Mouse (Mus musculus): ENCODE results near the gene Tnip2. TPM values are rescaled to one million over a fixed set of nuclear protein-coding genes. Genes with fewer than 3 reads are reported as not detected.

Tnip2 gene
- 17.0 and 17.7 TPM in 2 replicates for total RNA-seq (2012; rRNA removed)

DNA sequence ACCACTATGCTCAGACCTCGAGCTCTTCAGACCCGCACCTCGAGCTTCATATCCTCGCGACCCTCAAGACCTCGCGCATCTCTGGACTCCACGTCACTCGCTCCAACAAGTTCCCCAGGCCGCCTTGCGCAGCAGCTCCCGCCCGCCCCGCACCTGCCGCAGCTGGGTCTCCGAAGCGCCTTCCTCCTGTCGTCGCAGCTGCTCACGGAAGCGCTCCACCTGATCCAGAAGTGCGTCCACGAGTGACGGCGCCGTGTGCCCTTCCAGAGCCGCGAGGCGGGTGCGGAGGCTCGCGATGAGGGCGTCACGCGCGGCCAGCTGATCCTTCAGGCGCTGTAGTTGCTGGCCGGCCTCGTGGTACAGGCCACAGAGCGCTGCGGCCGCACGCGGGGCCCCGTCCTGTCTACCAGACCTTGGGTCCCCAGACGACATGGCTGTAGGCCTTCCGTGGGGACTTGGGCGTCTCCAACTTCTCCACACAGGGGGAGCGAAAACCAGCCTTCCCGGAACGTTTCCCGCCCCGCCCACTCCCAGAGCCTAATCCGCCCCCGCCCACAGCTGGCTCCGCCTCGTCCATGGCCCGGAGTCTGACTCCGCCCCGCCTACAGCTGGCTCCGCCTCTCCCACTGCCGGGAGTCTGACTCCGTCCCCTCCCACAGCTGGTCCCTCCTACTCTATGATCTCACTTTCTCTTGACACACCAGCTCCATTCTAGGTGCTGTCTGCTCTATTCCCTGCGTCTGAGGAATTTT lies at the start of gene Tnip2:
Gene Tnip2 (minus strand): TSS at position 526 of the 752 bp plus-strand sequence.
- in situ Hi-C loops (cut with MboI; ENCODE audit: low sequenced_read_pairs in 2 of 2, unreplicated experiment in 2 of 2), result loop anchor here in 1 of 2 experiments (10.0 kb wide), 1 partner anchor 131 kb away; no protein-coding TSS in a partner anchor
- peak within 1 kb of the TSS; percentile 79 to 87 for H3K4me3 ChIP-seq (ENCODE audit: insufficient read depth in 1 of 2, low read depth in 1 of 2, low read length in 2 of 2, poor library complexity in 1 of 2, severe bottlenecking in 1 of 2)
- peaks cover 0 to 5% of the 10 kb centered on the region in 2 experiments; a peak in 2 of 4 replicates for H3K4me1 ChIP-seq (ENCODE audit: control insufficient read depth in 2 of 2, insufficient read depth in 2 of 2, low read length in 2 of 2, poor library complexity in 1 of 2)
- peak; percentile 43; the same call in 1 of the 2 replicates for TF ChIP-seq HCFC1 (IDR thresholded peaks at IDR 0.05; ENCODE audit: borderline replicate concordance, insufficient read depth, low read length)
- TF ChIP-seq ZC3H11A (IDR thresholded peaks at IDR 0.05; ENCODE audit: borderline replicate concordance, low read depth, low read length), result no peak
- H3K36me3 ChIP-seq (ENCODE audit: control insufficient read depth, insufficient read depth, low read length, poor library complexity, severe bottlenecking), result no peaks in the 10 kb centered on the region
- no peaks in the 10 kb centered on the region for H3K9me3 ChIP-seq (ENCODE audit: control insufficient read depth, insufficient read depth, low read depth, low read length)
- H3K27ac ChIP-seq (ENCODE audit: insufficient read depth, low read depth, low read length, poor library complexity, severe bottlenecking), result no peak within 1 kb of the TSS
- peak within 1 kb of the TSS; percentile 80 for H3K9ac ChIP-seq (ENCODE audit: insufficient read depth, low read depth, low read length, poor library complexity, severe bottlenecking)
- DNase-seq (ENCODE audit: low read depth, low spot score), result peak; percentile 95

DNA sequence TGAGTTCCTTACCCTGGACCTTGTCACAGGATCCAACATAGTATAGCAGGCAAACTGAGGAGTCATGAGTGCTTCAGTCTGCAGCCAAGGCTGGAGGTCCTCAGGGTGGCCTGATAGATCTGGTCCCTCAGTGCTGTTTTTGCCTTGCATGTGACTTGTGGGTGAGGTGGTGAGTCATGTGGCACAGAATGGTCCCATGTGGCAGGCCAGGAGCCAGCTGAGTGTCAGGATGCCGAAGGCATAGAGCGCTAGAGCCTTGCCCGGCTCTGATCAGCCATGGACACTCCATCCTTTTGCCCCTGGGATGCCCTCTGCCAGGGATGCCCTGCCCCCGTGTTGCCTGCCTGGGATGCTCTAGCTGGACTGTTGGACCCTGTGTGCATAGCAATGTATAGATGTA lies 38.0 kb upstream of the Tnip2 start:
- no peaks in the 10 kb centered on the region; the same call in 1 of the 2 replicates for H3K36me3 ChIP-seq (ENCODE audit: control insufficient read depth, insufficient read depth, low read length, poor library complexity, severe bottlenecking)
- H3K4me1 ChIP-seq (ENCODE audit: control insufficient read depth in 2 of 2, insufficient read depth in 2 of 2, low read length in 2 of 2, poor library complexity in 1 of 2), result peaks cover 0 to 5% of the 10 kb centered on the region in 2 experiments; a peak in 2 of 4 replicates
- TF ChIP-seq ZC3H11A (IDR thresholded peaks at IDR 0.05; ENCODE audit: borderline replicate concordance, low read depth, low read length) (no peak), CHD2 (IDR thresholded peaks at IDR 0.05; ENCODE audit: low read depth, low read length) (no peak), MAFK (IDR thresholded peaks at IDR 0.05; ENCODE audit: insufficient read depth, low read depth, low read length) (no peak), ZNF384 (IDR thresholded peaks at IDR 0.05; ENCODE audit: low read depth, low read length) (no peak), HCFC1 (IDR thresholded peaks at IDR 0.05; ENCODE audit: borderline replicate concordance, insufficient read depth, low read length) (no peak)
- in situ Hi-C loops (cut with MboI; ENCODE audit: low sequenced_read_pairs in 2 of 2, unreplicated experiment in 2 of 2), result no loop called here
- no peaks in the 10 kb centered on the region for H3K9me3 ChIP-seq (ENCODE audit: control insufficient read depth, insufficient read depth, low read depth, low read length)
- no peak for DNase-seq (ENCODE audit: low read depth, low spot score)
- no peak overlapping the region for H3K9ac ChIP-seq (ENCODE audit: insufficient read depth, low read depth, low read length, poor library complexity, severe bottlenecking)
- no peak overlapping the region for H3K4me3 ChIP-seq (ENCODE audit: insufficient read depth in 1 of 2, low read depth in 1 of 2, low read length in 2 of 2, poor library complexity in 1 of 2, severe bottlenecking in 1 of 2)
- H3K27ac ChIP-seq (ENCODE audit: insufficient read depth, low read depth, low read length, poor library complexity, severe bottlenecking), result no peak overlapping the region

DNA sequence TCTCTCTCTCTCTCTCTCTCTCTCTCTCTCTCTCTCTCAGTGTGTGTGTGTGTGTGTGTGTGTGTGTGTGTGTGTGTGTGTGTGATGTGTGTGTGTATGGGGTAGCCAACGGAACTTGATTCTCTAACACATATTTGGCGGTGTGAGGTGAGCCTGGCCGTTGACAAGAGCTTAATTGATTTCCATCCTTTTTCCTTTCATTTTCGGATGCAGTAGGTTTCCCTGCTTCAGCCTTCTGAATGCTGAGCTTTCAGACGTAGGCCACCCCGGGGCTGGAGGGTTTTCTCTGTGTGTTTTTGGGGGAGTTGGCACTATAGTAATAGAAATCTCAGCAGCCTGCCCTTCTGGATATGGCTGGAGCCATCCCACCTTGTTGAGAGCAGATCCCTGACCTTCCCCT lies 36.5 kb upstream of the Tnip2 start:
- H3K9ac ChIP-seq (ENCODE audit: insufficient read depth, low read depth, low read length, poor library complexity, severe bottlenecking), result no peak overlapping the region
- no peak overlapping the region for H3K27ac ChIP-seq (ENCODE audit: insufficient read depth, low read depth, low read length, poor library complexity, severe bottlenecking)
- peak overlapping the region; percentile 68 to 85; a peak in 2 of 4 replicates for H3K4me3 ChIP-seq (ENCODE audit: insufficient read depth in 1 of 2, low read depth in 1 of 2, low read length in 2 of 2, poor library complexity in 1 of 2, severe bottlenecking in 1 of 2)
- peaks cover 0 to 5% of the 10 kb centered on the region in 2 experiments; a peak in 2 of 4 replicates for H3K4me1 ChIP-seq (ENCODE audit: control insufficient read depth in 2 of 2, insufficient read depth in 2 of 2, low read length in 2 of 2, poor library complexity in 1 of 2)
- H3K36me3 ChIP-seq (ENCODE audit: control insufficient read depth, insufficient read depth, low read length, poor library complexity, severe bottlenecking), result no peaks in the 10 kb centered on the region; the same call in 1 of the 2 replicates
- DNase-seq (ENCODE audit: low read depth, low spot score), result no peak
- in situ Hi-C loops (cut with MboI; ENCODE audit: low sequenced_read_pairs in 2 of 2, unreplicated experiment in 2 of 2), result no loop called here
- no peaks in the 10 kb centered on the region for H3K9me3 ChIP-seq (ENCODE audit: control insufficient read depth, insufficient read depth, low read depth, low read length)
- no peak for TF ChIP-seq ZC3H11A (IDR thresholded peaks at IDR 0.05; ENCODE audit: borderline replicate concordance, low read depth, low read length)
- no peak for TF ChIP-seq CHD2 (IDR thresholded peaks at IDR 0.05; ENCODE audit: low read depth, low read length)
- no peak for TF ChIP-seq ZNF384 (IDR thresholded peaks at IDR 0.05; ENCODE audit: low read depth, low read length)
- no peak for TF ChIP-seq HCFC1 (IDR thresholded peaks at IDR 0.05; ENCODE audit: borderline replicate concordance, insufficient read depth, low read length)
- TF ChIP-seq MAFK (IDR thresholded peaks at IDR 0.05; ENCODE audit: insufficient read depth, low read depth, low read length), result no peak

DNA sequence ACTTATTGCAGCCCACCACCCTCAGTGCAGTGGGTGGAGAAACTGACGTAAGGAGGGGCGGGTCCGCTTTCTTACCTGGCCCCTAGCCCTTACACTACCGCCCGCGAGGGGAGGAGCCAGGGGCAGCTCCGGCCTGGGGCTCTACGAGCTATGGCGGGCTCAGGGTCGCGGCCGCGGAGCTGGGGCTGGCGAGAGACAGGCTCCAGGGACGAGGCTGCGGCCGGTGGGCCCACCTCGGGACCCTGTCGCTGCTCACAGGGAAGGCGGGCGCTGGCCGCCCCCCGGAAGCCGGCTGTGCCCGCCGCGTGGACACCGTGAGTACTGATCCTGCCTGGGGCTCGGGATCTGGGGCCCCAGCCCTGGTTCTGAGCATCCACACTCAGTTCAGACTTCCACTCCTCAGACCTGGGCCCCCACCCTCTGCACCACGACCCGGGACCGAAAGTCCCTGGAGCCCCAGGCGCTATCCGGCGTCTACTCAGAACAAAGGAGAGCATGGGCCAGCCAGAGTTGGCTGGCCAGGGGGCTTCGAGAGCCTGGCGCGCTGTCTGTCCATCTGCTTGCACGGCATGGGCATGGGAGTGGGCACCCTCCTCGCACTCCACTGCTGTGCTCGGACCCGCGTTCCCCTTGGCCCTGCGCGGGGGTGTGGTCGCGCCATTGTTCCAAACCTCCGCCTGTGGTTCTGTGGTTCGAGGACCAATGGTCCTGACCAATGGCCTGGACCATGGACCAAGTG lies 35.9 kb upstream of the Tnip2 start:
- in situ Hi-C loops (cut with MboI; ENCODE audit: low sequenced_read_pairs in 2 of 2, unreplicated experiment in 2 of 2), result no loop called here
- peaks cover 0 to 5% of the 10 kb centered on the region in 2 experiments; a peak in 2 of 4 replicates for H3K4me1 ChIP-seq (ENCODE audit: control insufficient read depth in 2 of 2, insufficient read depth in 2 of 2, low read length in 2 of 2, poor library complexity in 1 of 2)
- TF ChIP-seq MAFK (IDR thresholded peaks at IDR 0.05; ENCODE audit: insufficient read depth, low read depth, low read length), result no peak
- TF ChIP-seq HCFC1 (IDR thresholded peaks at IDR 0.05; ENCODE audit: borderline replicate concordance, insufficient read depth, low read length), result no peak
- TF ChIP-seq CHD2 (IDR thresholded peaks at IDR 0.05; ENCODE audit: low read depth, low read length), result no peak
- no peak for TF ChIP-seq ZC3H11A (IDR thresholded peaks at IDR 0.05; ENCODE audit: borderline replicate concordance, low read depth, low read length)
- TF ChIP-seq ZNF384 (IDR thresholded peaks at IDR 0.05; ENCODE audit: low read depth, low read length), result no peak
- H3K27ac ChIP-seq (ENCODE audit: insufficient read depth, low read depth, low read length, poor library complexity, severe bottlenecking), result no peak overlapping the region
- no peaks in the 10 kb centered on the region for H3K9me3 ChIP-seq (ENCODE audit: control insufficient read depth, insufficient read depth, low read depth, low read length)
- peak overlapping the region; percentile 84 for H3K9ac ChIP-seq (ENCODE audit: insufficient read depth, low read depth, low read length, poor library complexity, severe bottlenecking)
- H3K4me3 ChIP-seq (ENCODE audit: insufficient read depth in 1 of 2, low read depth in 1 of 2, low read length in 2 of 2, poor library complexity in 1 of 2, severe bottlenecking in 1 of 2), result peak overlapping the region; percentile 68 to 85
- no peaks in the 10 kb centered on the region; the same call in 1 of the 2 replicates for H3K36me3 ChIP-seq (ENCODE audit: control insufficient read depth, insufficient read depth, low read length, poor library complexity, severe bottlenecking)
- DNase-seq (ENCODE audit: low read depth, low spot score), result no peak

Data from ES-E14 (cell line).